Comparison of ENCODE assay signal across 20 mouse cellular contexts in the genomic region with DNA sequence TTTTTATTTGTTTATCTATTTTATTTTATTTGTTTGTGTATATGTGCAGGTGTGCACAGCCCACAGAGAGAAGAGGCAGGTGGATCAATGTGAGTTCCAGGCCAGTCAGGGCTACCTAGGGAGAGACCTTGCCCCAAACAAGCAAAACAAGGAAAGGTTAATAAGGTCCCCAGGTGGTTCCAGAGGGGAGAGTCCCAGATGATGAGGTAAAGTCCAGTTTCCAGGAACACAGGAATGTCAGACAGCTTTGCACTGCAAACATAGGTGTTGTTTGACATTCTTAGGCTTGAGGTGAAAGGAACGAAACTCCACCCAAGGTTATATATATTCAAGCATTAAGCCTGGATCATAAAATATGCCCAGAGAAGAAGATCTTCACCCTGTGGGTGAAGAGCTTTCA. TPM values are rescaled to one million over a fixed set of nuclear protein-coding genes. Genes with fewer than 3 reads are reported as not detected.
DNase-seq lines count a peak whose midpoint lies in the region; ATAC-seq lines count a peak whose summit lies in the region.
"Had no signal": no experiment of that assay in that cellular context is flagged by ENCODE, and none has a peak within 500 bp of the region (broad histone marks: within the 10 kb centered on the region; RNA-seq: fewer than 3 reads in every experiment).

No protein-coding gene starts in this region.

- no peak overlapping the region for H3K4me3 ChIP-seq in liver, embryonic 16.5 days (ENCODE audit: low read depth, low read length)
- H3K4me3 ChIP-seq in liver, embryonic 11.5 days (ENCODE audit: low read depth, low read length) = no peak overlapping the region
- H3K4me3 ChIP-seq in intestine, embryonic 16.5 days (ENCODE audit: low read length) = no peak overlapping the region
- no peak overlapping the region for H3K4me3 ChIP-seq in stomach, embryonic 15.5 days (replicated peaks)
- H3K4me3 ChIP-seq in kidney, embryonic 14.5 days (ENCODE audit: low read length) = no peak overlapping the region
- H3K4me3 ChIP-seq in hindbrain, embryonic 11.5 days (ENCODE audit: low read depth, low read length) = no peak overlapping the region
- H3K4me3 ChIP-seq: embryonic facial prominence, embryonic 12.5 days; forebrain, embryonic 15.5 days; heart, adult 2 months; heart, embryonic 15.5 days had no signal

- no peaks in the 10 kb centered on the region for H3K27me3 ChIP-seq in liver, embryonic 16.5 days (ENCODE audit: control insufficient read depth, insufficient read depth, low read depth, low read length)
- no peaks in the 10 kb centered on the region for H3K27me3 ChIP-seq in liver, embryonic 11.5 days (replicated peaks; ENCODE audit: control insufficient read depth, insufficient read depth, low read length)
- H3K27me3 ChIP-seq in intestine, embryonic 16.5 days (replicated peaks; ENCODE audit: control insufficient read depth, insufficient read depth, low read length) = no peaks in the 10 kb centered on the region
- no peaks in the 10 kb centered on the region for H3K27me3 ChIP-seq in stomach, embryonic 15.5 days (replicated peaks)
- no peaks in the 10 kb centered on the region for H3K27me3 ChIP-seq in kidney, embryonic 14.5 days (ENCODE audit: control insufficient read depth, insufficient read depth, low read length)
- no peaks in the 10 kb centered on the region for H3K27me3 ChIP-seq in hindbrain, embryonic 11.5 days (ENCODE audit: control insufficient read depth, insufficient read depth, low read length)
- H3K27me3 ChIP-seq: CH12.LX; embryonic facial prominence, embryonic 12.5 days; forebrain, embryonic 15.5 days; heart, embryonic 15.5 days; Patski had no signal

- no peaks in the 10 kb centered on the region for H3K4me1 ChIP-seq in liver, embryonic 16.5 days (ENCODE audit: control insufficient read depth, low read depth, low read length)
- no peaks in the 10 kb centered on the region for H3K4me1 ChIP-seq in liver, embryonic 11.5 days (replicated peaks; ENCODE audit: control insufficient read depth, insufficient read depth, low read length)
- H3K4me1 ChIP-seq in intestine, embryonic 16.5 days (ENCODE audit: control insufficient read depth, insufficient read depth, low read length) = 0 out of 2 replicates have a peak, but pooled peaks cover 7% of the 10 kb centered on the region
- no peaks in the 10 kb centered on the region for H3K4me1 ChIP-seq in stomach, embryonic 15.5 days
- H3K4me1 ChIP-seq in kidney, embryonic 14.5 days (ENCODE audit: control insufficient read depth, insufficient read depth, low read length) = no peaks in the 10 kb centered on the region
- H3K4me1 ChIP-seq in hindbrain, embryonic 11.5 days (replicated peaks; ENCODE audit: control insufficient read depth, insufficient read depth, low read length) = no peaks in the 10 kb centered on the region
- H3K4me1 ChIP-seq: embryonic facial prominence, embryonic 12.5 days; forebrain, embryonic 15.5 days had no signal

- no peak for DNase-seq in liver, embryonic 11.5 days (ENCODE audit: low spot score)
- no peak for DNase-seq in hindbrain, embryonic 11.5 days (ENCODE audit: low spot score)
- DNase-seq: adrenal gland, postnatal 14 days; cerebellum, adult 11-12 months; cerebellum, adult 9-10 months; cerebellum, postnatal 25 days; gastrocnemius, postnatal 10 days; heart, adult 2 months; heart, postnatal 14 days had no signal

- 57% methylated on average over 1 of the region's 1 CpGs for WGBS in liver, embryonic 16.5 days (ENCODE audit: insufficient replicate concordance)
- 86% methylated on average over 1 of the region's 1 CpGs for WGBS in liver, embryonic 11.5 days
- WGBS in intestine, embryonic 16.5 days = 54% methylated on average over 1 of the region's 1 CpGs
- WGBS in stomach, embryonic 15.5 days = 81% methylated on average over 1 of the region's 1 CpGs
- WGBS in kidney, embryonic 14.5 days = 88% methylated on average over 1 of the region's 1 CpGs
- WGBS in hindbrain, embryonic 11.5 days = 100% methylated on average over 1 of the region's 1 CpGs

- H3K36me3 ChIP-seq in liver, embryonic 16.5 days (ENCODE audit: control insufficient read depth, insufficient read depth) = no peaks in the 10 kb centered on the region
- H3K36me3 ChIP-seq in liver, embryonic 11.5 days (ENCODE audit: control insufficient read depth, insufficient read depth, low read length) = no peaks in the 10 kb centered on the region
- no peaks in the 10 kb centered on the region for H3K36me3 ChIP-seq in intestine, embryonic 16.5 days (ENCODE audit: control insufficient read depth, insufficient read depth, low read length)
- H3K36me3 ChIP-seq in stomach, embryonic 15.5 days = no peaks in the 10 kb centered on the region
- no peaks in the 10 kb centered on the region for H3K36me3 ChIP-seq in kidney, embryonic 14.5 days (ENCODE audit: control insufficient read depth, insufficient read depth, low read length)
- H3K36me3 ChIP-seq in hindbrain, embryonic 11.5 days (ENCODE audit: control insufficient read depth, insufficient read depth, low read length) = no peaks in the 10 kb centered on the region
- H3K36me3 ChIP-seq: embryonic facial prominence, embryonic 12.5 days; forebrain, embryonic 15.5 days; heart, embryonic 15.5 days had no signal

- no peak overlapping the region for H3K4me2 ChIP-seq in liver, embryonic 16.5 days (ENCODE audit: low read depth, low read length)
- no peak overlapping the region for H3K4me2 ChIP-seq in liver, embryonic 11.5 days
- no peak overlapping the region for H3K4me2 ChIP-seq in intestine, embryonic 16.5 days (ENCODE audit: low read depth, low read length)
- H3K4me2 ChIP-seq in stomach, embryonic 15.5 days = no peak overlapping the region
- H3K4me2 ChIP-seq in kidney, embryonic 14.5 days (replicated peaks; ENCODE audit: low read depth, low read length) = no peak overlapping the region
- H3K4me2 ChIP-seq in hindbrain, embryonic 11.5 days (replicated peaks; ENCODE audit: low read depth, low read length) = no peak overlapping the region
- H3K4me2 ChIP-seq: embryonic facial prominence, embryonic 12.5 days; forebrain, embryonic 15.5 days; heart, embryonic 11.5 days; heart, embryonic 15.5 days had no signal

- ATAC-seq in liver, embryonic 16.5 days (ENCODE audit: low read depth) = peak; percentile 81
- no peak for ATAC-seq in liver, embryonic 11.5 days (replicated peaks; ENCODE audit: low FRiP score)
- ATAC-seq in intestine, embryonic 16.5 days = peak; percentile 61
- ATAC-seq in stomach, embryonic 15.5 days (ENCODE audit: insufficient read depth, low FRiP score, low read depth) = no peak
- ATAC-seq in kidney, embryonic 14.5 days (ENCODE audit: low FRiP score, low TSS enrichment) = no peak
- ATAC-seq in hindbrain, embryonic 11.5 days (ENCODE audit: low FRiP score) = no peak
- ATAC-seq: activated CD4-positive, CD25-positive, alpha-beta regulatory T cell, adult 4 months; forebrain, embryonic 15.5 days; Patski had no signal

- no peak overlapping the region for H3K27ac ChIP-seq in liver, embryonic 16.5 days (ENCODE audit: low read length)
- H3K27ac ChIP-seq in liver, embryonic 11.5 days (ENCODE audit: low read depth, low read length) = no peak overlapping the region
- 0 out of 2 replicates have a peak overlapping the region, but pooled peaks have one; percentile 11 for H3K27ac ChIP-seq in intestine, embryonic 16.5 days (ENCODE audit: low read length)
- H3K27ac ChIP-seq in stomach, embryonic 15.5 days = peak overlapping the region; percentile 19; the same call in 1 of the 2 replicates
- H3K27ac ChIP-seq in kidney, embryonic 14.5 days (ENCODE audit: low read depth, low read length) = no peak overlapping the region
- H3K27ac ChIP-seq in hindbrain, embryonic 11.5 days (ENCODE audit: low read depth, low read length) = no peak overlapping the region
- H3K27ac ChIP-seq: embryonic facial prominence, embryonic 12.5 days; forebrain, embryonic 15.5 days; heart, adult 2 months; heart, embryonic 15.5 days had no signal

- H3K9ac ChIP-seq in liver, embryonic 16.5 days (ENCODE audit: low read depth, low read length) = no peak overlapping the region
- H3K9ac ChIP-seq in liver, embryonic 11.5 days (ENCODE audit: low read depth, low read length) = no peak overlapping the region
- no peak overlapping the region for H3K9ac ChIP-seq in intestine, embryonic 16.5 days (ENCODE audit: low read depth, low read length)
- H3K9ac ChIP-seq in stomach, embryonic 15.5 days = no peak overlapping the region
- no peak overlapping the region for H3K9ac ChIP-seq in kidney, embryonic 14.5 days (ENCODE audit: low read depth, low read length)
- no peak overlapping the region for H3K9ac ChIP-seq in hindbrain, embryonic 11.5 days (ENCODE audit: low read depth, low read length)
- H3K9ac ChIP-seq: embryonic facial prominence, embryonic 12.5 days; forebrain, embryonic 15.5 days; heart, embryonic 15.5 days had no signal

- no peaks in the 10 kb centered on the region for H3K9me3 ChIP-seq in liver, embryonic 16.5 days (replicated peaks; ENCODE audit: control insufficient read depth, low read length)
- H3K9me3 ChIP-seq in liver, embryonic 11.5 days (ENCODE audit: control insufficient read depth, low read length) = no peaks in the 10 kb centered on the region
- no peaks in the 10 kb centered on the region for H3K9me3 ChIP-seq in intestine, embryonic 16.5 days (ENCODE audit: control insufficient read depth, low read length)
- H3K9me3 ChIP-seq in stomach, embryonic 15.5 days = no peaks in the 10 kb centered on the region
- no peaks in the 10 kb centered on the region for H3K9me3 ChIP-seq in kidney, embryonic 14.5 days (ENCODE audit: control insufficient read depth, low read length)
- H3K9me3 ChIP-seq in hindbrain, embryonic 11.5 days (ENCODE audit: control insufficient read depth, low read length) = no peaks in the 10 kb centered on the region
- H3K9me3 ChIP-seq: embryonic facial prominence, embryonic 12.5 days; forebrain, embryonic 15.5 days; heart, embryonic 15.5 days had no signal

RNA-seq across cellular contexts. Expression of a gene that starts 24.3 kb away (rescaled TPM):
- 36.8 and 39.3 TPM in 2 replicates for polyA plus RNA-seq in liver, embryonic 16.5 days (2015; fragmentation: Nextera tagmentation; extraction: Ambion mirVana)
- 70.1 and 70.7 TPM in 2 replicates for polyA plus RNA-seq in liver, embryonic 11.5 days (2014; fragmentation: Nextera tagmentation; extraction: Ambion mirVana)
- 71.4 and 75.4 TPM in 2 replicates for polyA plus RNA-seq in intestine, embryonic 16.5 days (2015; fragmentation: Nextera tagmentation; extraction: Ambion mirVana)
- polyA plus RNA-seq in stomach, embryonic 15.5 days (2015; fragmentation: Nextera tagmentation; extraction: Ambion mirVana) = 85.6 and 88.2 TPM in 2 replicates
- polyA plus RNA-seq in kidney, embryonic 14.5 days (2014; fragmentation: Nextera tagmentation; extraction: Ambion mirVana) = 85.9 and 125 TPM in 2 replicates
- polyA plus RNA-seq in hindbrain, embryonic 11.5 days (2014; fragmentation: Nextera tagmentation; extraction: Ambion mirVana) = 148 and 157 TPM in 2 replicates

Comparison
In these comparisons a context has a peak if more than half of its experiments do, and no peak if none do; other contexts are left out.
1. ATAC-seq: peak in liver, embryonic 16.5 days (single experiment) and intestine, embryonic 16.5 days (single experiment); none in liver, embryonic 11.5 days (single experiment), stomach, embryonic 15.5 days (single experiment), kidney, embryonic 14.5 days (single experiment) and hindbrain, embryonic 11.5 days (single experiment).
2. H3K27ac ChIP-seq: peak in intestine, embryonic 16.5 days (single experiment) and stomach, embryonic 15.5 days (single experiment); none in liver, embryonic 16.5 days (single experiment), liver, embryonic 11.5 days (single experiment), kidney, embryonic 14.5 days (single experiment) and hindbrain, embryonic 11.5 days (single experiment).